Mouse (Mus musculus) layer of hippocampus, postnatal 36 days (tissue): ENCODE data around the gene Cabp7. TPM values are rescaled to one million over a fixed set of nuclear protein-coding genes. Genes with fewer than 3 reads are reported as not detected.
"Not testable (repeated sequence)": the region's sequence is repeated elsewhere in the genome, so short reads cannot be mapped to it uniquely, and the experiment has no call there.

Experiments used
- DNase-seq, 2 experiments: peaks; one replicate each; pipeline ENCODE4 v3.0.0; 2022
- total RNA-seq, 2 experiments: library from RNA; stranded (reverse); gene quantifications; 2 replicates each; pipeline ENCODE4 v1.2.3; 2021

Cabp7 gene
- total RNA-seq, 2 experiments from 2014 or later = 287 to 306 TPM

DNA sequence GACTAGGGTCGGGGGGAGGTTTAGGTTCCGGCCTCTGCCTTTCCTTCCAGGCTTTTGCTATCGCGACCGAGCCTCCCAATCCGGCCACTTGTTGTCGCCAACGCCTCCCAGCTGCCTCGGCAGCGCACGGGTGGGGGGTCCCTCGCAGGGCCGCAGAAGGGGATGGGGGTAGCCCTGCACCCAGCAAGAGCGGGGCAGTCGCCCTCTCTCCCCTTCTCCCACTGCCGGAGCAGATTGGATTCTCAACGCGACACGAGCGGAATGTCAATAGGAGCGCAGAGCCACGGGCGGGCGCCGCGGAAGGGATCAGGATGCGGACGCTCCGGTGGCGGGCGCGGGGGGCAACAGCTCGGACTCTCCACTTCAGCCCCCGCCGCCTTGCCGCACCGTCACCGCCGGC is 609 bp downstream of the Cabp7 start:
- DNase-seq = no peak

DNA sequence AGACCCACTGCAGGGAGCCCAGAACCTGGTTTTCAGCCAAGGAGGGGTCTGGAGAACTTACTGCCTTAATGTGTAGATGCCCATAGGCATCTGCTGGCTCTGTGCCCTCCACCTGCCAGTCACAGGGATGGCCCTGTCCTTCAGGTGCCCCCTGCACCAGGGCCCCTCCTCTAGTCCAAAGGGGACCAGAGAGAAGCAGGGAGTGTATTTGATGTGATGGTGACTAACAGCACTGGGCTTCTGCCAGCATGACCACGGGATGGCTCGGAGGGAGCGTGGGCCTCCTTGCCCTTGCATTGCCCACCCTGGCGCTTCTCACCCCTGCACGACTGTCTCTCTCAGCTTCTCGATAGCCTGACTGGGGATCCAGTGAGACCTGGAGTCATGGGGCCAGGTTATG is 1.9 kb downstream of the Cabp7 start:
- no peak for DNase-seq

DNA sequence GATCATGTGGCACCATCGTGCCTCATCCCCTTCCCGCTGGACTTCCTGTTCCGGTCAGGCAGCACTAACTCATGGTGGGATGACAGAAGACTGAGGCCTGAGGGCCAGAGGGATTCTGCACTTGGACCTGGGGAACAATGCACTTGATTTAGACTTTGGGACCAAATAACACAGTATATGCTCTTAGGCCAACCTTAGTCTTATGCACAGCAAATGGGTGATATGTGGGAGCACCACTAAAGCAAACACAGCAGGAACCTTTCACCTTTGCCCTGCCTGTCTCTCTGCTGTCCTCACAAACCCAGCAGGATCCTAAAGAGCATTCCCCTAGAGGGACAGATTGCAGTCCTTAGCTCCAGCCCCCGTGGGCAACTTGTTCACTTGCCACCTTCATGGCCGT is 5.8 kb downstream of the Cabp7 start:
- no peak for DNase-seq

DNA sequence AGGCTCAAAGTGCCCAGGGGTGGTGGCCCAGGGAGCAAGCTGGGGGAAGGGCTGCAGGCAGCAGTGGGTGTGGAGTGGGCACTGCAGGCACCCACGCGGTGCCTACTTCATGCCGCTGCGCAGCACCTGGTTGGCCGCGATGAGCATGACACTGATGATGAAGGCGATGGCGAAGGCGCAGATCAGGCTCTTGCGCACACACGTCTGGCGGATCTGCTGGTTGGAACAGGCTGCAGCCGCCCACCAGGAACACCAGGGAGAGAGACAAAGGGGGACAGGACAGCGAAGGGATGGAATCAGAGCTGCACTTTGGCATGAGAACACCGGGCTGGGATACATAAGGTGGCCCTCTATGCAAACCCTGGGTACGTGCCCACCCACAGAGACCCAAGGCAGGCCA is 7.9 kb downstream of the Cabp7 start:
- DNase-seq = no peak

DNA sequence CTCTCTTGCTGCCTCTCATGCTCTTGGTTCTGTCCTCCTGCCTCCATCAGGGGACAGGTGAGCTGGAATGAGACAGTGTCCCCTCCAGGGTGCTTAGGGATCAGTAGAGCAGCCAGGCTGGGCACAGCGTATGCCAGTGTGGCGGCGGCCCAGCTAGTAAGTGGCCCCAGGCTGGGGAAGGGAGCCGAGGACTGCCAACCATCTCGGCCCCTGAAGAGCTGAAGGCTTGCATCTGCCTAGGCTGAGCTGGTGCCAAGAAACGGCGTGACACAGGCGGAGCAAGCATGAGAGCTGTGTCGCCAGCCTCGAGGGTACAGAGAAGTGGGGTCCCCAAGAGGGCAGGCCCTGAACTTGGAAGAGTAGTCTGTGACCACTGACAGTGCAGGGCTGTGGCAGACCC is 8.9 kb downstream of the Cabp7 start:
- DNase-seq = no peak

DNA sequence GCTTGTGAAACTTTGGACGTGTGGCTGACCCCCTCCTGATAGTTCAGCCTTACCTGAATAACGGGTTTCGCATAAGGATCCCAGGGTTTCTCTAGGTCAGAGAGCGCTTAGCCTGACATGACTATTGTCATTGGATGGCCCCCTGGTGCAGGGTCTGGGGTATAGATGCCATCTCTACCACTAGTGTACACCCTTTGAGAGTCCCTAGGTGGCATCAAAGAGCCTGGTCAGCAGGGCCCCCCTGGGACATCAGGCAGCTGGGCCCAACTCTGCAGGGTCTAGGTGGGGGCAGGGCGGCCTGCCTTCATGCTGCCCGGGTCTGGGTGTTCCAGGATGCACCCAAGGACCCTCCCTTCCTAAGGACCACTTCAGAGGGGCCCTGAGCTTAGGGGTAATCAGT is 10.2 kb downstream of the Cabp7 start:
- no peak for DNase-seq

DNA sequence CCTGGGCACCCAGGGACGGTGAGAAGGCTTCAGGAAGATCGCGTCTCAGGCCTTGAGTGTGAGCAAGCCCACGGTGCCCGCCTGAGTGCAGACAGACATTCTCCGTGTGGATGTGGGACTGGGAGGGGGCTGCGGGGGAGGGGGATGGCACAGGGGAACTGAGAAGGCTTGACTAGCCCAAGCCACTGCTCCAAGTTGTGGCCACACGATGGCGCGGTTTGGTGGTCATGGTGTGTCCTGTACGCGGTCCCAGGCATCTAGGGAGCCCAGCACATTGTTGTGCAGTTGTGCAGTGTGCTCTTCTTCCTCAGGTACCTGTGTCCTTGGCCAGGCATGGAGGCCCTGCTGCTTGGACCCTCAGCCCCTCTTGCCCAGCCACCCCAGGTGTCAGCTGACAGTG is 12.4 kb downstream of the Cabp7 start:
- no peak for DNase-seq

DNA sequence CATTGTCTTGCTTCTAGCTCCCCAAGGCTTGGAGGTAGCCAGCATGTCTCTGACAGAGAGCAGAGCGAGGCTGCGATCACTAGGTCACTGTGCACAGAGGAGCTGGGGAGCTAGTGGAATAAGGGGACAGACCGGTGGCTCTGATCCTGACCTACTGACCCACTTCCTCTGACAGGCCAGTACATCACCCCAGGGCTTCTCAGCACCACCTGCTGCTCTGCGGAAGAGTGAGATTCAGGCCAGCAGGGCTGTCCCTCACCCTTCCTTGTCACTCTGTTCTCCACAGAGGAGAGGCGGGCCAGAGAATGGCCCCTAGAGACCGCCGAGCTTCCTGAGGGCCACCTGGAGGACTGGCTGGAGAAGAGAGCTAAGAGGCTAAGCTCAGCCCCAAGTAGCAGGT is 14.8 kb downstream of the Cabp7 start:
- no peak for DNase-seq

DNA sequence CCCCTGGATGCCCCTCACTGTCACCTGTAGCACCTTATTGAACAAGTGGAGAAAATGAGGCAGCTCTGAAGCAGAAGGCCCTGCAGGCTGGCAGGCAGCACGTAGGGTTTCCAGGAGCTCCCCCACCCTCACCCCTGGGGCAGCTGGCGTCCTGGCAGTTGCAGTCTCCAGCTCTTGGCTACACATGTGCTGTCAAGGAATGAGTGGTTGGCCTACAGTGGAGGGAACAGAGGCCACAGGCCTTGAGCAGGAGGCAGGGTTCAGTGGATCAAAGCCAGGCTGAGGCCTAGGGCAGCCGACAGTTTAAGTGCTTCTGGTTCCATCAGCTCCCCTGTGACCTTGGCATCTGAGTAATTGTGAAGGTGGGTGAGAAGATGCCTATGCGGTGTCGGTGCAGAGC is 15.7 kb downstream of the Cabp7 start:
- DNase-seq = no peak

DNA sequence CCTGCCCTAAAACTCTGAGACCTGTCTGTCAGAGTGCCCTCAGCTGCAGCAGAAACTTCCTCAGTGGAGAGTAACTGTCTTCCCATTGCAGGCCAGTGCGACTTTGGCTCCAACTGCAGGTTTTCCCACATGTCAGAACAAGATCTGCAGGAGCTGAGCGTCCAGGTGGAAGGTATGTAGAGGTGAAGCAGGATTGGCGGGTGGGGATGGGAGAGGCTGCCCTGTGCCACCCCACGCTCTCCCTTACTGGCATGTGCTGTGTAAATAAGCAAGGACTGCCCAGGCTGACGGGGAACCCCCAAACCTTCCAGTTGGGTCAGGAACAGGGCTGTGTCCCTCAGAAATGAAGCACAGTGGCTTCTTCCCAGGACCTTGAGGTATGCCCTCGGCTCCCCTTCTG is 16.5 kb downstream of the Cabp7 start:
- no peak for DNase-seq

DNA sequence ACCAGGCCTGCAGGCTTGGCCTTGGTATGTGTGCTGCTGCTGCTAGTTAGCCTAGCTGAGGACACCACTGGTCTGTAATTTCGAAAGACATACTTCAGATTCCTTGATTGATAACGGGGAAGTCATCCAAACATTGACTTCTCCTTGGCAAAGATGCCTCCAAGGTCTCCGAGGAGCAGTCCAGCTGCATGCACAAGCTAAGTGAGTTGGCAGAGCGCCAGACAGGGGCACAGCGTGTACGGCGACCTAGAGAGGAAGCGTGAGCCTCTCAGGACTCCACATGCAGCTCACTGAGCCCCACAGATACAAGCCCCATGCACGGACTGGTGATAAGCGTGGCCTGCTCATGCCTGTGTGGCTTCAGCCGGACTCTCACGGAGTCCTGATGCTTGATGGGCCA is 17.0 kb downstream of the Cabp7 start:
- no peak for DNase-seq

DNA sequence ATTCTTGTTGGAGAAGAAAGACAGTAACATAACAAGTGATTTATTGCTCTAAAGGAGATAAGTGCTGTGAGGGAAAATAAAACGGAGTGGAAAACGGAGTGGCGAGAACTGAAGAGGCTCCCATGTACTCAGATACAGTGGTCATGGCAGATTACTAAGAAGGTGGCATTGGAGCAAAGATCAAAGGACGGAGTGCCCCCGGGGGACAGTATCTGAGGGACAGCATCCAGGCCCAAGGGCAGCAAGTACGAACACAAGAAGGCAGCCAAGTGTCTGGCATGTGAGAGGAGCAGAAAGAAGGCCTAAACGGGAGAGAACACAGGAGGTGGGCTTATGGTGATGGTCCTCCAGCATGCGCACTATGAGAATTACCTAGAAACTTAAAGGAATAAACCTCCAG is 24.9 kb downstream of the Cabp7 start:
- DNase-seq = no peak

DNA sequence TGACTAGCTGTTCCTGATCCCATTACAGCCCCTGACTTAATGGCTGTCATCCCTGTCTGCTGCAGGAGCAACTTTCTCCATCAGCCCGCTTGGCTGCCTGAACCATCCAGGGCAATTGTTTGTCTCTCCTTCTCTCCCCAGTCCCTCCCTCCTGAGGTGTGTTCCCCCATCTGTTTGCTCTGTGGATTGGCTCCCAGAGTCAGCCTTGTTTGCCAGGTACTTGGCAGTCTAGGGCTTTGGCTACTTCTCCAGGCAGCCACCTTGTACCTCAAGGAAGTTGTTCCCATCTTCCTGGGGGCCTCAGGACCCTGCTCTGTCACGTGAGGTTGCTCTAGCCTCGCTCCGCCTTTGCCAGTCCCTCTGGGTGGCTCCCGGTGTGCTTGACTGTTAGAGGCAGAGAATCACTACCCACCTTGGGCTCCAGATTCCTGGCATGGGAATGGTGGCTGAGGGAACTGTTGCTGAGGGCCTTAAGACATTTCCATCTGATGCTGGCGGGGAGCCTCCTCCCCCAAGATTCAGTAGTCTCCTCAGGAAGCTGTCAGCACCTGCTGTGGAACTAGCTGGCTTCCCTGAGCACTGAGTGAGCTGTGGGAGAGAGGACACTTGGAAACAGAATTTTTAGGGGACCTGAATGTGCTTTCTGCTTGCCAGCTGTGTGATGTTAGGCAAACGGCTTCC is 25.5 kb downstream of the Cabp7 start:
- no peak for DNase-seq

DNA sequence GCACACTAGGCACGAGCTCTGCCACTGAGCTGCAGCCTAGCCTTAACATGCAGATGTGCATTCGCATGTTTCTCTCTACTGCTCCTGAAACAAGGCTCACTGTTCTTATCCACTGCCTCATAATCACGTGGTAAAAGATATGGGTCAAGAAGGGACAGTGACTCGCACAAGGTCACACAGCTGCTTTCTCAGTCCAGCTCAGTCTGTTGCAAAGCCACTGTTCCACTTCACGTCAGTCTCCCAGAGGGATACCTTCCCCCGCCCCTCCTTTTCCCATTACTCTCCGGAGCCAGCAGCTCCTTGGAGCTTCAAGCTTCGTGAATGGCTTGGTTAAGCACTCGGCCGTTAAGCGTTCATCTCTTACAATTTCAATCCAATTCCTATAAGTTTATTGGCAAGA is 26.2 kb downstream of the Cabp7 start:
- no peak for DNase-seq

DNA sequence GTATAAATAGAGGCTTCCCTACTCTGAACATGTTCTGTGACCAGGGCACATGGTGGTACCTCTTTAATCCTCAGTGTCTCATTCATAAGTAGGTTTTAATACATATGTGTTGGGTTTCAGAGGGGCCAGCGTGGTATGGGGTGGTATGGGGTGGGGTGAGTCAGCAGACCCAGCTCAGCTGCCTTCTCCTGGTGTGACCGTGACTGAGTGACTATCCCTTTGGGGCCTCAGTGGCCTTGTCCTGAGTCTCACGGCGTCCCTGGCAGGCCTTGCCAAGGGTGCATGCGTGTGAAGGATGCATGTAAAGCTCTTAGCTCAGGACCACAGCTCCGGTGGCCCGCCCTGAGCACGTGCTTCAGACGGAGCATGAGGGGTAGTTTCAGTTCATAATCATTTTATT is 26.6 kb downstream of the Cabp7 start:
- no peak for DNase-seq

DNA sequence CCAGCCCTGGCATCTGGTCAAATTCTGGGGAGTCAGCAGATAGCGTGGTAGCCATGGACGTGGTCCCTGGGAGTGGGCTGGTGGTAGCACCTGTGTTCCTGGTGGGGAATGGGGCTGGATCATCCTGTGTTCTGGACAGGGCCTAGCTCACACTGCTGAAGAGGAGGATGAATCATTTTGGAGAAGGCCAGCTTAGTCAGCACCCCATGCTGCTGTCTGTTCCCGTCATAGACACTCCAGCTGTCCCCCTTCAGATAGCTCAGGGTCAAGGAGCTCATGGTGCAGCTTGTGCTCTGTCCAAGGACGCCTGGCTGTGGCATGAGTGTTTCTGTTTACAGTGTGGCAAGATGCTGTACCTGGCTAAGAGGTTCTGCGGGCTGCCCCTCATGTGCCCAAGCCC is 28.0 kb downstream of the Cabp7 start:
- DNase-seq = no peak

DNA sequence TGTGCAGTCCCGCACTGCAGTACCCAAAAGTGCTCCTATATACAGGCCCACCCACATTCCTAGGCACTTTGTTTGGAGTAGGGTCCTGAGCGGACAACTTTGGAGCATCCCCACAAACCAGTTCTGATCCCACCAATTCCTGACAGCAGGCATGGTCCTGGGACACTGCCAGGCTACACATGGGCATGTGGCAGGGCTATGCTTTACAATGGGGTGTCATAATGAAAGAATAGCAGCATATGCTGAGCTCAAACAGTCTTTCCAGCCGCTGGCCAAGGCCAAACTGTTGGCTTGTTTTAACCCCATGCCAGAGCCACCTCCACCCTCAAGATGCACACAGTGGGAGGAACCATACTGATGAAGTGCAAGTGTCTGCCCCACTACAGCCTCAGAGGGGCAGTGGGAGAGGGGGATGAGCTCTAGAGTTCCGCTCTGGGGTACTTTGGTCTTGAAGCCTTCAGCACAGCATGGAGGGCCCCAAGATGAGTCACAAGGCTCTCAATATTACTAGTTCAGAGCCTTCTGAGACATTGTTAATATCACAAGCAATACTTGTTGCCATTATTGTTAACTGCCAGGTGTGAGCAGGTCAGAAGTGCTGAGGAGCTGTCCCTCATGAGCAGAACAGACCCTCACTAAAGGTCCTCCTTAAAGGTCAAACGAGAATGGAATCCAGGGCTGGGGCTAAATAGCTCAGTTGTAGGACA is 29.9 kb downstream of the Cabp7 start:
- no peak for DNase-seq

DNA sequence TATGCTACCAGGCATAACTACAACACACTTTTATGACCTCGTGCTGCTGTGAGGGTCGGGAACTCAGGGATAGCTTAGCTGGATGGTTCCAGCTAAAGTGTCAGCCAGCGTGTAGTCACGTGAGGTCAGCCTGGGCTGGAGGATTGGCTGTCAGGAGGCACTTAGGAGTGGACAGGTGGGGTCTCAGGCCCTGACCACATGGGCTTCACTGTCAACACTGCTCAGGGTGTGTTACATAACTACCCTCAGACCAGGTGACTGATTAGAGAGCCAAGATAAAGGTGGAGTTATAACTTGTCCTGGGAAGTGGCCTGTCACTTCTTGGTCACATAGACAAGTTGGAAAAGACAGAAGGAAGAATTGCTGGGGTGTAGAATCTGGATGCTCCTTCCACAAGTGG is 31.0 kb downstream of the Cabp7 start:
- no peak for DNase-seq

DNA sequence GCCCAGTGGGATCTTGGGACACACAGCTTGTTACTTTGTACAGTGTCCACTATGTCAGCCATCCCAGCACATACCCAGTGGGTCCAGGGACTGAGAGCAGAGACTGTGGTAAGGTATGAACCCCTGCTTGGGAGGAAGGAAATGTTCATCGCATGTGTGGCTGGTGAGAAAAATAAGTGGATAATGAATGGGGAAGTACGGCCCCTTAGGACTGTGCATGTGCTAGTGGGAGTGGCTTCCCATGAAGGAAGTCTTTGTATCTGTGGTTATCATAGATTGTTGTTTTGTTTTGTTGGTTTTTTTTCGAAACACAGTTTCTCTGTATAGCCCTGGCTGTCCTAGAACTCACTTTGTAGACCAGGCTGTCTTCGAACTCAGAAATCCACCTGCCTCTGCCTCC is 31.9 kb downstream of the Cabp7 start:
- no peak for DNase-seq

DNA sequence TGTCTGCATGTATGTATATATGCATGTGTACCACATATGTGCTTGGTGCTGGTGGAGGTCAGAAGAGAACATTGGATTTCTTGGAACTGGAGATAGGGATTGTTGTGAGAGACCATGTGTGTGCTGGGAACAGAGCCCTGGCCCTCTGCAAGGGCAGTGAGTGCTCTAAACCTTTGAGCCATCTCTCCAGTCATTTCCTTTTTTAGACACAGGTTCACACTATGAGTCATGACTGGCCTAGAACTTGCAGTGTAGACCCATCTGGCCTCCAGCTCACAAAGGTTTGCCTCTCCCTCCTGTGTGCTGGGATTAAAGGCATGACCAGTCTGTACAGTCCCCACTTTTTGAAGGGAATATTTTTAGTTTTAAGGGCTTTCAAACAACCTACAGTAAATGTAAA is 33.8 kb downstream of the Cabp7 start:
- DNase-seq = no peak

DNA sequence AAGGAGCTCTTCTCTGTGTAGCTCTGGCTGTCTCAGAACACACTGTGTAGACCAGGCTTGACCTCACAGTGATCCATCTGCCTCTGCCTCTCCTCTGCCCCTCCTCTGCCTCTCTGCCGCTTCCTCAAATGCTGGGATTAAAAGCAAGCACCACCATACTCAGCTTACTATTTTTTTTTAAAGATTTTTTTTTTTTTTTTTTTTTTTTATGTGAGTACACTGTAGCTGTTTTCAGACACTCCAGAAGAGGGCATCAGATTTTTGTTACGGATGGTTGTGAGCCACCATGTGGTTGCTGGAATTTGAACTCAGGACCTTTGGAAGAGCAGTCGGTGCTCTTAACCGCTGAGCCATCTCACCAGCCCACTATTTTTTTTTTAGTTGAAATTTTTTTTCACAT is 36.4 kb downstream of the Cabp7 start:
- not testable (repeated sequence) for DNase-seq

DNA sequence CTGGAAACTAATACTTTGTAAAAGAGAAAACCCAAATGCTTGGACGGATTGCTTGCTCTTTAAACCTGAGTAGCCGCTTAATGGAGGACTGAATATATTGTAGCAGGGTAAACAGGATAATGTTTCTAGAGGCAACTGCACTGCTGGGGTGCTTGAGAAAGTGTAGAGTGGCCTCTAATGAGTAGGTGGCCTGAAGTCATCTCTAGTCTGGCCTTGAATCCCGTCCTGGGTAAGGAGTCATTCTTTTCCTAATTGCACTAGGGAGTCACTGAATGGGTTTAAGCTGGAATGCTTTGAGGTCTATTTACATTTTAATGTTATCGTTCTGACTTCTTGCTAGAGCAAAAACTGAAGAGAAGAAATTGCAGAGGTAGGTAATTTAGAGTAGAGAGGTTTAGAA is 41.4 kb downstream of the Cabp7 start:
- DNase-seq = no peak

DNA sequence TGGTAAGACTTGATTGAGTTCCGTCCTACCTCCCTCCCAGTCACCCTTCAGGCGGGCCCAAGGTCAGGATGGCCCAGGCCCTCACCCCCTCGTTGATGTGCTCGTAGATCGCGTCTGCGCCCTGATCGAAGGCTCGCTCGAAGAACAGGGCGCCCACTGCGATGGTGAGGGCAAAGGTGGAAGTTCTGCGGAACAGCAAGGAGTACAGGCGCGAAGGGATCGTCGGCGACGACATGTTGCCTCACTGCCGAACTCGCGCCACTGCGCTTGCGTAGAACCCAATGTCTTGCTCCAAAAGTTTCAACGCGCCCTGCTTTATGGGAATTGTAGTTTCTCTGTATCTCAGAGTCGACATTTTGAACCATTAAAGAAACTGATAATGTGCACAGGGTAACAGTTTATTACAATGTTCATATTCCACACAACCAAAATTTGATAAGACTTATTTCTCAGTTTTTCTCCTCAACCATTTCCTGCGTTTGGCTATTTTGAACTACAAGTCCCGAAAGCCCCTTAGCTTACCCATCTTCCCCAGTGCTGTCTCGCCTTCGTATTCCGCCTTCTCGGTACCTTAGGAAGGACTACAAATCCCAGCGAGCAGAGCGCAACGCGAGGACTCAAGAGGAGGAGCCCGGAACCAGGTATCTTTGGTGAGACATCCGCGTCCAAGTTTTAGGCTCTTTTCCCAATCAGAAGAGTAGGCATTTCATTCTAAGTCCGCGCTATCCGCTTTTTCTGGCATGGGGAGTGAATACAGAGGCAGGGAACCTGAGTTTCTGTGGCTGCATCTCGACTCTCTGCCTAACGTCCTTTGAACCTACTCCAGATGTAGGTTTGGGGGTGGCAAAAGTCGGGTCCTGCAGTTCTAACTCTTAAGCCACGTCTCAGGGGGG is 42.3 kb downstream of the Cabp7 start, which contains the start of the genes Uqcr10 and Zmat5:
TSS of gene Uqcr10 (minus strand) at position 271 of the 893 bp plus-strand sequence.
TSS of gene Zmat5 (plus strand) at position 607 of the 893 bp plus-strand sequence.
- peak; percentile 88 to 90 for DNase-seq
